Mouse (Mus musculus) CH12.LX (cell line): ENCODE results near the gene Rsph6a.

ENCODE experiments used
- CTCF ChIP-seq, 2 experiments: IDR thresholded peaks in 1 of 2; conservative IDR thresholded peaks in 1 of 2; 2 replicates each; pipeline ENCODE4 v1.5.1; 2011 to 2012; ENCODE audit warnings: low read depth in 2 of 2, low read length in 2 of 2, improper control_type of control experiment in 1 of 2, inconsistent platforms in 1 of 2, mild to moderate bottlenecking in 1 of 2, moderate library complexity in 1 of 2
- MXI1 ChIP-seq: IDR thresholded peaks from 2 replicates; pipeline ENCODE4 v1.6.1; 2011; ENCODE audit warnings: mild to moderate bottlenecking, low read depth, low read length, improper control_type of control experiment
- NRF1 ChIP-seq: IDR thresholded peaks from 2 replicates; pipeline ENCODE4 v1.6.1; 2014; ENCODE audit warnings: low read depth, mild to moderate bottlenecking, inconsistent platforms, low read length, improper control_type of control experiment, moderate library complexity

GRCm38 (mm10) chr7:19118028-19118771, 63.7 kb downstream of the Rsph6a start, which contains the start of gene Gm4969:
- no peak for TF ChIP-seq CTCF (conservative IDR thresholded peaks at IDR 0.05 in 1 of 2, IDR thresholded peaks at IDR 0.05 in 1 of 2; ENCODE audit: low read depth in 2 of 2, low read length in 2 of 2)
- TF ChIP-seq MXI1, result no peak
- no peak for TF ChIP-seq NRF1
